Mouse (Mus musculus) ES-Bruce4 (cell line): ENCODE measurements around the gene Tada2a. TPM values are rescaled to one million over a fixed set of nuclear protein-coding genes. Genes with fewer than 3 reads are reported as not detected.

Experiments used
- H3K27ac ChIP-seq: 2 replicates; pipeline ENCODE4 v1.5.1; 2012; ENCODE audit warnings: low read length, inconsistent platforms; ENCODE audit not compliant: insufficient read depth
- H3K27me3 ChIP-seq: 2 replicates; pipeline ENCODE4 v1.6.1; 2012; ENCODE audit warnings: mild to moderate bottlenecking, low read length, inconsistent platforms; ENCODE audit not compliant: control insufficient read depth, poor library complexity, insufficient read depth, severe bottlenecking
- H3K36me3 ChIP-seq: 2 replicates; pipeline ENCODE4 v1.6.1; 2012; ENCODE audit warnings: inconsistent platforms, mild to moderate bottlenecking, low read length, moderate library complexity; ENCODE audit not compliant: control insufficient read depth, poor library complexity, insufficient read depth, severe bottlenecking
- H3K4me1 ChIP-seq: one replicate; pipeline ENCODE4 v1.8.1; 2011; ENCODE audit warnings: low read length; ENCODE audit not compliant: control insufficient read depth, insufficient read depth
- H3K4me3 ChIP-seq: 2 replicates; pipeline ENCODE4 v1.5.1; 2011; ENCODE audit warnings: low read depth, mild to moderate bottlenecking, low read length
- H3K9ac ChIP-seq: 2 replicates; pipeline ENCODE4 v1.6.1; 2012; ENCODE audit warnings: low read depth, mild to moderate bottlenecking, inconsistent platforms; ENCODE audit not compliant: poor library complexity, severe bottlenecking
- H3K9me3 ChIP-seq: replicated peaks from 2 replicates; pipeline ENCODE4 v1.6.1; 2012; ENCODE audit warnings: mild to moderate bottlenecking, low read length, inconsistent platforms; ENCODE audit not compliant: control insufficient read depth, poor library complexity, insufficient read depth, severe bottlenecking
- CTCF ChIP-seq: IDR thresholded peaks from one replicate; pipeline ENCODE4 v1.8.1; 2011; ENCODE audit warnings: low read depth, low read length
- EP300 ChIP-seq: IDR thresholded peaks from 2 replicates; pipeline ENCODE4 v1.6.1; 2011; ENCODE audit warnings: low read depth, low read length; ENCODE audit not compliant: insufficient read depth
- POLR2A ChIP-seq: IDR thresholded peaks from one replicate; pipeline ENCODE4 v1.8.1; 2011; ENCODE audit warnings: low read length; ENCODE audit not compliant: insufficient read depth
- polyA plus RNA-seq: library from polyadenylated mRNA; stranded (reverse); fragments of >200 nt; gene quantifications from 2 replicates; pipeline ENCODE4 v1.2.4, GENCODE M21; 2011; ENCODE audit warnings: low read depth; ENCODE audit not compliant: missing spikeins, insufficient read depth, insufficient read length

Gene Tada2a
- polyA plus RNA-seq, 1 experiment = 95.8 TPM

- Histone ChIP-seq H3K4me1 (no peaks in the 10 kb centered on the region), H3K36me3 (peaks cover 90% of the 10 kb centered on the region), H3K9me3 (no peaks in the 10 kb centered on the region), H3K27me3 (no peaks in the 10 kb centered on the region), H3K27ac (no peak overlapping the region), H3K9ac (no peak overlapping the region), H3K4me3 (no peak overlapping the region)
- TF ChIP-seq POLR2A (no peak), CTCF (no peak), EP300 (no peak)
These were observed 12.0 kb downstream of the Tada2a start for GRCm38 (mm10) chr11:84117431-84117830.

- Histone ChIP-seq H3K27ac (no peak overlapping the region), H3K36me3 (peaks cover 79% of the 10 kb centered on the region), H3K4me1 (no peaks in the 10 kb centered on the region), H3K9me3 (no peaks in the 10 kb centered on the region), H3K27me3 (no peaks in the 10 kb centered on the region), H3K4me3 (no peak overlapping the region), H3K9ac (no peak overlapping the region)
- TF ChIP-seq EP300 (no peak), POLR2A (no peak), CTCF (no peak)
These were observed 13.2 kb downstream of the Tada2a start for GRCm38 (mm10) chr11:84116221-84116620.

GRCm38 (mm10) chr11:84115646-84116045 is 13.8 kb downstream of the Tada2a start:
- no peak overlapping the region for H3K4me3 ChIP-seq
- H3K4me1 ChIP-seq = no peaks in the 10 kb centered on the region
- TF ChIP-seq EP300 (no peak), POLR2A (no peak), CTCF (no peak)
- no peak overlapping the region for H3K9ac ChIP-seq
- no peaks in the 10 kb centered on the region for H3K9me3 ChIP-seq
- no peak overlapping the region for H3K27ac ChIP-seq
- peaks cover 77% of the 10 kb centered on the region for H3K36me3 ChIP-seq
- H3K27me3 ChIP-seq = no peaks in the 10 kb centered on the region

- H3K4me1 ChIP-seq = no peaks in the 10 kb centered on the region
- H3K36me3 ChIP-seq = peaks cover 76% of the 10 kb centered on the region
- H3K27me3 ChIP-seq = no peaks in the 10 kb centered on the region
- H3K4me3 ChIP-seq = no peak overlapping the region
- TF ChIP-seq CTCF (no peak), EP300 (no peak), POLR2A (no peak)
- no peaks in the 10 kb centered on the region for H3K9me3 ChIP-seq
- H3K9ac ChIP-seq = no peak overlapping the region
- no peak overlapping the region for H3K27ac ChIP-seq
These were observed 15.8 kb downstream of the Tada2a start for GRCm38 (mm10) chr11:84113623-84114022.

GRCm38 (mm10) chr11:84107137-84107536 is 22.3 kb downstream of the Tada2a start:
- H3K9me3 ChIP-seq = no peaks in the 10 kb centered on the region
- peaks cover 78% of the 10 kb centered on the region for H3K36me3 ChIP-seq
- H3K4me1 ChIP-seq = no peaks in the 10 kb centered on the region
- H3K9ac ChIP-seq = no peak overlapping the region
- no peak overlapping the region for H3K27ac ChIP-seq
- TF ChIP-seq POLR2A = no peak
- H3K4me3 ChIP-seq = no peak overlapping the region
- H3K27me3 ChIP-seq = no peaks in the 10 kb centered on the region

GRCm38 (mm10) chr11:84104036-84104435 is 25.4 kb downstream of the Tada2a start:
- H3K9ac ChIP-seq = no peak overlapping the region
- TF ChIP-seq POLR2A = no peak
- TF ChIP-seq EP300 = no peak
- TF ChIP-seq CTCF = no peak
- H3K27me3 ChIP-seq = no peaks in the 10 kb centered on the region
- H3K36me3 ChIP-seq = peaks cover 79% of the 10 kb centered on the region
- H3K4me1 ChIP-seq = no peaks in the 10 kb centered on the region
- no peaks in the 10 kb centered on the region for H3K9me3 ChIP-seq
- no peak overlapping the region for H3K27ac ChIP-seq
- no peak overlapping the region for H3K4me3 ChIP-seq

GRCm38 (mm10) chr11:84101182-84101581 is 28.2 kb downstream of the Tada2a start:
- Histone ChIP-seq H3K27me3 (no peaks in the 10 kb centered on the region), H3K9me3 (no peaks in the 10 kb centered on the region), H3K27ac (no peak overlapping the region), H3K4me1 (no peaks in the 10 kb centered on the region), H3K36me3 (peaks cover 75% of the 10 kb centered on the region), H3K4me3 (no peak overlapping the region), H3K9ac (no peak overlapping the region)
- TF ChIP-seq CTCF (no peak), POLR2A (no peak), EP300 (no peak)
